Mouse (Mus musculus) hindbrain, embryonic 12.5 days (tissue): ENCODE measurements around the gene Slain2. TPM values are rescaled to one million over a fixed set of nuclear protein-coding genes. Genes with fewer than 3 reads are reported as not detected.
"Not testable (repeated sequence)": the region's sequence is repeated elsewhere in the genome, so short reads cannot be mapped to it uniquely, and the experiment has no call there.

ENCODE experiments used
- ATAC-seq: fragments of 200-750 bp; cut with Nextera tagmentation; 2 replicates; pipeline ENCODE4 v1.8.0; 2017; ENCODE audit warnings: moderate TSS enrichment; ENCODE audit not compliant: low FRiP score
- H3K27ac ChIP-seq: fragments of 300-500 bp; sonication (generic); 2 replicates; pipeline ENCODE4 v1.5.1; 2016; ENCODE audit warnings: mild to moderate bottlenecking
- H3K27me3 ChIP-seq: fragments of 300-500 bp; sonication (generic); 2 replicates; pipeline ENCODE4 v1.6.1; 2016; ENCODE audit warnings: mild to moderate bottlenecking
- H3K36me3 ChIP-seq: fragments of 300-500 bp; sonication (generic); 2 replicates; pipeline ENCODE4 v1.6.1; 2016; ENCODE audit warnings: mild to moderate bottlenecking
- H3K4me1 ChIP-seq: fragments of 300-500 bp; sonication (generic); 2 replicates; pipeline ENCODE4 v1.6.1; 2016
- H3K4me2 ChIP-seq: fragments of 300-500 bp; sonication (generic); replicated peaks from 2 replicates; pipeline ENCODE4 v1.6.1; 2016; ENCODE audit warnings: mild to moderate bottlenecking
- H3K4me3 ChIP-seq: fragments of 300-500 bp; sonication (generic); 2 replicates; pipeline ENCODE4 v1.5.1; 2016; ENCODE audit warnings: mild to moderate bottlenecking
- H3K9ac ChIP-seq: fragments of 300-500 bp; sonication (generic); 2 replicates; pipeline ENCODE4 v1.6.1; 2016; ENCODE audit warnings: mild to moderate bottlenecking, moderate library complexity
- H3K9me3 ChIP-seq: fragments of 300-500 bp; sonication (generic); replicated peaks from 2 replicates; pipeline ENCODE4 v1.6.1; 2016; ENCODE audit warnings: mild to moderate bottlenecking
- WGBS: fragments of 180-500 bp; shearing (Covaris S2); methylation state at CpG from one replicate; pipeline ENCODE4 v1.1.7; 2016; 5-methylcytosine and 5-hydroxymethylcytosine counted together
- polyA plus RNA-seq: library from polyadenylated mRNA; unstranded; fragments of >200 nt; fragmentation: Nextera tagmentation; extraction: Ambion mirVana; gene quantifications from 2 replicates; pipeline ENCODE4 v1.2.1, GENCODE M21; 2016

Gene Slain2
- polyA plus RNA-seq, 1 experiment from 2014 or later, result 27.7 TPM

GRCm38 (mm10) chr5:72974602-72975001 lies 60.5 kb downstream of the Slain2 start, which contains the start of gene Gm10135:
TSS of gene Gm10135 (minus strand) at chr5:72974702.
- H3K27ac ChIP-seq, result no peak within 1 kb of the TSS
- H3K9ac ChIP-seq, result no peak within 1 kb of the TSS
- H3K4me3 ChIP-seq, result no peak within 1 kb of the TSS
- ATAC-seq, result no peak
- no peaks in the 10 kb centered on the region for H3K9me3 ChIP-seq
- peaks cover 32% of the 10 kb centered on the region for H3K36me3 ChIP-seq
- no peaks in the 10 kb centered on the region for H3K27me3 ChIP-seq
- 0 out of 2 replicates have a peak, but pooled peaks cover 4% of the 10 kb centered on the region for H3K4me1 ChIP-seq
- WGBS, result 98% methylated on average over 7 of the region's 7 CpGs
- H3K4me2 ChIP-seq, result no peak within 1 kb of the TSS

GRCm38 (mm10) chr5:72975996-72976395 lies 61.9 kb downstream of the Slain2 start:
- ATAC-seq, result no peak
- peaks cover 36% of the 10 kb centered on the region for H3K36me3 ChIP-seq
- 93% methylated on average over 6 of the region's 6 CpGs for WGBS

GRCm38 (mm10) chr5:72976539-72976938 lies 62.4 kb downstream of the Slain2 start:
- Histone ChIP-seq H3K4me2 (no peak overlapping the region), H3K4me3 (no peak overlapping the region), H3K9me3 (no peaks in the 10 kb centered on the region), H3K27ac (no peak overlapping the region), H3K9ac (no peak overlapping the region), H3K4me1 (0 out of 2 replicates have a peak, but pooled peaks cover 4% of the 10 kb centered on the region), H3K27me3 (no peaks in the 10 kb centered on the region), H3K36me3 (peaks cover 38% of the 10 kb centered on the region)
- ATAC-seq, result no peak
- 91% methylated on average over 4 of the region's 4 CpGs for WGBS

More at GRCm38 (mm10) chr5:72975996-72976395, 61.9 kb downstream of the Slain2 start:
- Histone ChIP-seq H3K27ac (no peak overlapping the region), H3K9me3 (no peaks in the 10 kb centered on the region), H3K4me3 (no peak overlapping the region), H3K4me2 (no peak overlapping the region), H3K4me1 (0 out of 2 replicates have a peak, but pooled peaks cover 4% of the 10 kb centered on the region), H3K9ac (no peak overlapping the region), H3K27me3 (no peaks in the 10 kb centered on the region)

GRCm38 (mm10) chr5:72984091-72984490 lies 70.0 kb downstream of the Slain2 start:
- no peak for ATAC-seq
- H3K4me3 ChIP-seq, result no peak overlapping the region
- no peaks in the 10 kb centered on the region for H3K4me1 ChIP-seq
- H3K27ac ChIP-seq, result no peak overlapping the region
- no peak overlapping the region for H3K4me2 ChIP-seq
- no peaks in the 10 kb centered on the region for H3K9me3 ChIP-seq
- 14% methylated on average over 2 of the region's 2 CpGs for WGBS
- H3K36me3 ChIP-seq, result peaks cover 13% of the 10 kb centered on the region
- no peak overlapping the region for H3K9ac ChIP-seq
- H3K27me3 ChIP-seq, result no peaks in the 10 kb centered on the region

GRCm38 (mm10) chr5:72987786-72988185 lies 73.7 kb downstream of the Slain2 start:
- 0 out of 2 replicates have a peak, but pooled peaks cover 6% of the 10 kb centered on the region for H3K4me1 ChIP-seq
- no peak overlapping the region for H3K4me2 ChIP-seq
- ATAC-seq, result no peak
- H3K27me3 ChIP-seq, result no peaks in the 10 kb centered on the region
- H3K27ac ChIP-seq, result no peak overlapping the region
- no peak overlapping the region for H3K4me3 ChIP-seq
- H3K9me3 ChIP-seq, result no peaks in the 10 kb centered on the region
- WGBS, result 88% methylated on average over 7 of the region's 7 CpGs
- H3K36me3 ChIP-seq, result no peaks in the 10 kb centered on the region
- no peak overlapping the region for H3K9ac ChIP-seq

- no peak for ATAC-seq
- H3K27ac ChIP-seq, result no peak overlapping the region
- H3K4me1 ChIP-seq, result peaks cover 14% of the 10 kb centered on the region
- no peak overlapping the region for H3K4me3 ChIP-seq
- no peak overlapping the region for H3K9ac ChIP-seq
- no peaks in the 10 kb centered on the region for H3K9me3 ChIP-seq
- no peaks in the 10 kb centered on the region for H3K36me3 ChIP-seq
- H3K27me3 ChIP-seq, result no peaks in the 10 kb centered on the region
- 80% methylated on average over 8 of the region's 8 CpGs for WGBS
- H3K4me2 ChIP-seq, result no peak overlapping the region
Observed at GRCm38 (mm10) chr5:72989756-72990155, 75.7 kb downstream of the Slain2 start.

GRCm38 (mm10) chr5:72992474-72992873 lies 78.4 kb downstream of the Slain2 start:
- Histone ChIP-seq H3K27ac (no peak overlapping the region), H3K36me3 (no peaks in the 10 kb centered on the region), H3K4me2 (no peak overlapping the region), H3K9ac (no peak overlapping the region), H3K27me3 (no peaks in the 10 kb centered on the region), H3K4me1 (peaks cover 22% of the 10 kb centered on the region), H3K9me3 (no peaks in the 10 kb centered on the region), H3K4me3 (no peak overlapping the region)
- ATAC-seq, result no peak
- 88% methylated on average over 1 of the region's 1 CpGs for WGBS

GRCm38 (mm10) chr5:72994424-72994823 lies 80.3 kb downstream of the Slain2 start:
- Histone ChIP-seq H3K9me3 (no peaks in the 10 kb centered on the region), H3K27ac (no peak overlapping the region), H3K9ac (no peak overlapping the region), H3K36me3 (no peaks in the 10 kb centered on the region), H3K4me1 (peaks cover 22% of the 10 kb centered on the region), H3K4me3 (no peak overlapping the region), H3K27me3 (no peaks in the 10 kb centered on the region), H3K4me2 (no peak overlapping the region)
- WGBS, result 21% methylated on average over 8 of the region's 8 CpGs
- no peak for ATAC-seq

GRCm38 (mm10) chr5:72994928-72995327 lies 80.8 kb downstream of the Slain2 start:
- Histone ChIP-seq H3K36me3 (no peaks in the 10 kb centered on the region), H3K9ac (no peak overlapping the region), H3K4me3 (no peak overlapping the region), H3K9me3 (no peaks in the 10 kb centered on the region), H3K27ac (no peak overlapping the region), H3K4me2 (no peak overlapping the region), H3K4me1 (peaks cover 22% of the 10 kb centered on the region), H3K27me3 (no peaks in the 10 kb centered on the region)
- 57% methylated on average over 2 of the region's 2 CpGs for WGBS
- no peak for ATAC-seq

- 11% methylated on average over 10 of the region's 10 CpGs for WGBS
- H3K4me2 ChIP-seq, result peak overlapping the region; percentile 36
- peak; percentile 42 for ATAC-seq
Observed at GRCm38 (mm10) chr5:72995379-72995778, 81.3 kb downstream of the Slain2 start.

GRCm38 (mm10) chr5:72998546-72998945 lies 84.4 kb downstream of the Slain2 start:
- peaks cover 15% of the 10 kb centered on the region for H3K4me1 ChIP-seq
- not testable (repeated sequence) for H3K4me3 ChIP-seq, ATAC-seq, H3K27ac ChIP-seq, H3K9me3 ChIP-seq, H3K9ac ChIP-seq, H3K27me3 ChIP-seq, H3K36me3 ChIP-seq, H3K4me2 ChIP-seq
- 95% methylated on average over 1 of the region's 1 CpGs for WGBS

More at GRCm38 (mm10) chr5:72995379-72995778, 81.3 kb downstream of the Slain2 start:
- no peak overlapping the region for H3K4me3 ChIP-seq
- no peaks in the 10 kb centered on the region for H3K27me3 ChIP-seq
- peaks cover 20% of the 10 kb centered on the region for H3K4me1 ChIP-seq
- peak overlapping the region; percentile 64 for H3K27ac ChIP-seq
- no peaks in the 10 kb centered on the region for H3K36me3 ChIP-seq
- H3K9ac ChIP-seq, result no peak overlapping the region
- H3K9me3 ChIP-seq, result no peaks in the 10 kb centered on the region

GRCm38 (mm10) chr5:73004046-73004445 lies 89.9 kb downstream of the Slain2 start:
- no peak overlapping the region for H3K27ac ChIP-seq
- no peak overlapping the region for H3K4me3 ChIP-seq
- ATAC-seq, result no peak
- no peak overlapping the region for H3K9ac ChIP-seq
- H3K4me2 ChIP-seq, result no peak overlapping the region
- WGBS, result 78% methylated on average over 5 of the region's 5 CpGs
- H3K4me1 ChIP-seq, result peaks cover 4% of the 10 kb centered on the region; the same call in 1 of the 2 replicates
- H3K36me3 ChIP-seq, result no peaks in the 10 kb centered on the region
- H3K27me3 ChIP-seq, result peaks cover 33% of the 10 kb centered on the region
- no peaks in the 10 kb centered on the region for H3K9me3 ChIP-seq
